Mouse (Mus musculus): ENCODE data around the gene Dctn5.

DNA sequence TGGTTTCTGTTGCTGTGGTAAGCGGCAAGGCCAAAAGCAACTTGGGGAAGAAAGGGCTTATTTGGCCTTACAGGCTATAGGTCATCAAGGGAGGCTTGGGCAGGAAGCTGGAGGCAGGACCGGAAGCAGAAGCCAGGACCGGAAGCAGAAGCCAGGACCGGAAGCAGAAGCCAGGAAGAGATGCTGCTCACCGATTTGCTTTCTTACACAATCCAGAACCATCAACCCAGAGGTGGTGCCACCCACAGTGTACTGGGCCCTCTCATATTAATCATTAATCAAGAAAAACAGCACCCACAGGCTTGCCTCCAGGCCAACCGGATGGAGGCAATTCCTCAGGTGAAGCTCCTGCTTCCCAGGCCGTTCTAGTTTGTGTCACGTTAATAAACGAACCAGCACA, 63.9 kb downstream of the Dctn5 start:
- TF ChIP-seq CTCF (IDR thresholded peaks at IDR 0.05; ENCODE audit: borderline replicate concordance, insufficient read depth, low read length) (no peak), POLR2A (IDR thresholded peaks at IDR 0.05; ENCODE audit: low read depth, low read length) (no peak)

Measured in embryonic fibroblast, embryonic 13.5 days (primary cell).